Mouse (Mus musculus): ENCODE measurements around the gene Dqx1. TPM values are rescaled to one million over a fixed set of nuclear protein-coding genes. Genes with fewer than 3 reads are reported as not detected.

Dqx1 gene
- polyA plus RNA-seq, 1 experiment from 2014 or later, result 1.4 TPM

DNA sequence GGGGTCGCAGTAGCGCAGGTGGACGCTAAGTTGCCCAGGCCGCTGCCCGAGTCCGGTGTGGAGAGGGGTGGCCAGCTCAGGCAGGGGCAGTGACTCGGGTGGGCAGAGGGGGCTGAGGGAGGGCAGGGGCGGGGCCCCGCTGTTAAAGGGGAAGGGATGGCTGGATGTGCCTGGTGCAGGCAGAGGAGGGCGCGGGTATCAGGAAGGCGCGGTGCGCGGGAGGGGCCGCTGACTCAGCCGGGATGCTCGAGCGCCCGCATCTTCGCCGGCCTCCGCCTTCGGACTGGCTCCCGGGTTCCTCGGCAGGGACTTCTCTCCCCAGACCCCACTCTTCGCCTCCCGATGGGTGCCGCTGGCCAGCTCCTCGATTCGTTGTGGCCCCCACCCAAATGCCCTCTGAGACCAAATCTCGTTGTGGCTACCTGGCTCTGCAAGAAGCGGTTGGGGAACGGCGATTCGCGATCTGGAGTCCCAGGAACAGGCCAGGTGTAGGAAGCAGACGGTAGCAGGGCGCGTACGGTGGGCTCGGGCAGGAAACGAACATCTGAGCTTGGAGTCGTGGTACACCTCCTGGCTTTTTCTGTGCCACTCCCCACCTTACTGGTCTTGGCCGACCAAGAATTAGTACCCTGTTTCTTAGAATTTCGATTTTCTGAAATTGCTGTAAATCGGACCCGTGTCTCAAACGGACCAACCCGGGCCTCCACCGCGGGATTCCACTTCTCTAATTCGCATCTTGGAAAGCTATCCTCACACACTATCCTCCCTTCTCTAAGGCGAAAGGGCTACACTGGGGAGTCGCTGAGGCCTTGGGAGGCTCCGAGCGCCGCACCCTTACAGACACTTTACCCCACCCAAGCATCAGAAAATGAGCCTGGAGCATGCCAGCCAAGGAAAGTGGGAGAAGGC lies 12.9 kb downstream of the Dqx1 start:
- peak; percentile 40 for DNase-seq (ENCODE audit: low spot score)

DNA sequence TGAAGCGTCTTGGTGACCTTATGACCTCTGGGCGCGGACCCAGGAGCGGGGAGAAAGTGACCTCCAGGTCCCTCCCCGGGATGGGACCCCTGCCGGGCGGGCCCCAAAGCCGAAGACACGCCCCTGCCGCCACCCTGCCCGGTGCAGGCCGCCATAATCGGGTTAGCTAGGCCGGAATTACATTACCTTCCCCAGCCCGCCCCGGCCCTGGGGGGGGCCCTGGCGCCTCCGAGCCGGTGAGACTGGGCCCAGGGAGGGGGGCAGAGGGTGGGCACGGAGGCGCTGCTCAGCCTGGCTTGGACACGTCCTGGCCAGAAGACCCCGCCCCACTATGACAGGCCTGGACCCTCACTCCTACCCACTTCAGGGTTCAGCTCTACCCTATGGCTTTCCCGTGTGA lies 13.6 kb downstream of the Dqx1 start:
- no peak for DNase-seq (ENCODE audit: low spot score)

DNA sequence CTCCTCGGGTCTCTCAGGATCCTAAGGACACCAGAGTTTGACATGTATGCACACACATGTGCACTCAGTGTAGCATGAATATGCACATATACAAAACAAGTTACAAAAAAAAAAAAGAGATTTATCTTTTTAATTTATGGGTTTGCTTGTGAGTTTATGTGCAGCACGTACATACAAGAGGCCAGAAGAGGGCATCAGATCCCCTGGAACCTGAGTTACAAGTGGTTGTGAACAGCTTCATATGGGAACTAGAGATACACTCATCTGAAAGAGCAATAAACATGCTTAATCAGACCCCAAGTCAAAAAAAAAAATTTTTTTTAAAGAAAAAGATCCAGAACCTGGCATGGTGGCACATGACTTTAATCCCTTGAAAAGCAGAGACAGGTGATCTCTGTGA lies 17.3 kb downstream of the Dqx1 start:
- DNase-seq (ENCODE audit: low spot score), result peak; percentile 49

DNA sequence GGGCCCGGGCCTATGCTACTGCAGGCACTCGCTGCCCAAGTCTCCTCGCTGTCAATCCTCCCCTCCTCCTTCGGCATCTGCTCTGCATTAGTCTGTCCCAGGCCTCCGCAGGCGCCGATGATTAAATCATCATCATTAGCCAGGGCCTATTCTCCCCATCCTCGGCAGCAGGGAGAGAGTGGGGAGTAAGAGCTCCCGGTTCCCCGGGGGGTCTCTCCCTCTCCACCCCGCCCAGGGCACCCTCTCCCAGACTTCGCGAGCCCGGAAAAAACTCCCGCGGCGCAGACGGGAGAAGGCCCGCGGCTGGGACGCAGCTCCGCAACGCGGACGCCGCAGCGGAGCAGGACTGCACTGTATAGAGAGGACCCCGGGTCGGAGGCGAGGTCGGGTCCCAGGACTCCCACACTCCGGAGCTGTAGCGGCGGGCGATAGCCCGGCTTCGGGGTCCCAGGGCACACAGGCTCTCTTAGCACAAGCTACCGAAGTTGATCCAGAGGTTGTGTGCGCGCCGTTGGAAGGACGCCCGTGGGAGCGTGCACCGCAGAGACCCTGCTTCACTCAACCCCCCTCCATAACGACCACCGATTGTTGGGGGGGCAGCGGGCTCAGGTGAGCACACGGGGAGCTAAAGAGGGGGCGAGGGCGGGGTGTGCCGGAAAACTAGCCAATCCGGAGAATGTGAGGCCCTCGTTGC lies 20.1 kb downstream of the Dqx1 start, which contains the start of gene Pcgf1:
Pcgf1 (plus strand) TSS at position 240 of the 694 bp plus-strand sequence.
- DNase-seq (ENCODE audit: low spot score), result no peak

DNA sequence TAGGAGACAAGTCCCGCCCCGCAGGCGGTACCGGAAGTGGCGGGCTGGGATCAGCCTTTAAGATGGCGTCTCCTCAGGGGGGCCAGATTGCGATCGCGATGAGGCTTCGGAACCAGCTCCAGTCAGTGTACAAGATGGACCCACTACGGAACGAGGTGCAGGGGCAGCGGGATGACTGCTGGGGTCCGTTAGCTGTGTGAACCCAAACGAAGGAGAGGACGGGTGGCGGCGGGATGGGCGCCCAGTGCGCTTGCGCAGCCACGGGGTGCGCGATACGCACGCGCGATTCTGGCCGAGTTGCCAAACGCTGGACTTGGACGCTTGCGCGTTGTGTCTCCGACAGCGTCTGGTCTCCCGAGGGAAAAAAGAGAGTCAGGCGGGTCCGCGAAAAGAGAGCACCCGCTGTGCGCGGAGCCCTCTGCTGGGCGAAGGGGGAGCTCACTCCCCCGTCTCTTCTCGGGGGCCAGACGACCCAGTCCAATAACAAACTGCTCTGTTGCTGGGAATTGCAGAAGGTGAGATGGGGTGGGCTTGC lies 20.7 kb downstream of the Dqx1 start:
- peak; percentile 99 for DNase-seq (ENCODE audit: low spot score)

DNA sequence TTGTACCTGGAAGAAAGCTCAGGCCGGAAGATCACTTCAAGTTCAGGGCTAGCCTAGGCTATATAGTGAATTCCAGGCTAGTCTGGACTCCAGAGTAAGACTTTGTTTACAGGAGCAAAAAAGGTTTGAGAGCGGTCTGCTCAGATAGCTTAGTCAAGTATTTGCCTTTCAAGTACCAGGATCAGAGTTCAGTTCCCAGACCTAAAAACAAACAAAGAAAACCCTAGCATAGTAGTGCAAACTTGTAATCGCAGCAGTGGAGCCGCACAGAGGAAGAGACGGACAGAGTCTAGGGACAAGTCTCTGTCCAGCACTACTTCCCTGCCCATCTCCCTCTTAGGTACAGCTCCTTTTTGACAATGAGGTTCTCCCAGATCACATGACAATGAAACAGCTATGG lies 22.6 kb downstream of the Dqx1 start:
- no peak for DNase-seq (ENCODE audit: low spot score)

DNA sequence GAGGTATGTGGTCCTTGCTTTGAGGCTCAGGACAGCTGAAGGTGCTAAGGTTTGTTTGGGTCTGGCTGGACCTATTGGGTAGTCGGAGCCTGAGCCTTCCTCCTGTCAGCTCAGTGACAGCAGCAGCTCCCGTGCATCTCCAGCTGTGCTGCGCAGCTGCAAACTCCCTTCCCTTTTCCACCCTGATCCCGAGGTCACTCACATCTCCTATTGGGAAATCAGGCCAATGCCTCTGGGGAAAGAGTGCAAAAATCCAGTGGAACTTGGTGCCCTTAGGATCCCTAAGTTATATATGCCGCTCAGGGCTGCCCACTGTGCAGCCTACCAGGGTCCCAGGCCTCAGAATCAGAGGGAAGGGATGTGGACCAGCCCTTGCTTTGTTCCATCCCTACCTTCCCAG lies 25.9 kb downstream of the Dqx1 start:
- DNase-seq (ENCODE audit: low spot score), result no peak

DNA sequence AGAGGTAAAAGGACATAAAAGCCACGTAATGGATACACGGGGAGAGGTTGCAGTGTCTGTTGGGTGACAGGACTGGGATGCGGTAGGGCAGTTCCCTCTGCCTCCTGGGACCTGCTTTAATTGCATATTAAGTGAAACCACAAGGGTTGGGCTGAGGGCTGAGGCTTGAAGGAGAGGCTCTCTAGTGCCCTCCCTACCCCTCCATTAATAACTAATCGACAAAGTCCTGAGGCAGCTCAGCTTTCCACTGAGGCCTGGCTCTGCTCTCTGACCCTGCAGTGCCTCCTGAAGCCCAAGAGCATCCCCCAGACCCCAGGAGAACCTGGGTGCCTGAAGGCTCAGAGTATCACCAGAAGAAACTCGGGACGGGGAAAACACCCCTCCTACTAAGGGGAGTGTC lies 26.8 kb downstream of the Dqx1 start:
- DNase-seq (ENCODE audit: low spot score), result no peak

DNA sequence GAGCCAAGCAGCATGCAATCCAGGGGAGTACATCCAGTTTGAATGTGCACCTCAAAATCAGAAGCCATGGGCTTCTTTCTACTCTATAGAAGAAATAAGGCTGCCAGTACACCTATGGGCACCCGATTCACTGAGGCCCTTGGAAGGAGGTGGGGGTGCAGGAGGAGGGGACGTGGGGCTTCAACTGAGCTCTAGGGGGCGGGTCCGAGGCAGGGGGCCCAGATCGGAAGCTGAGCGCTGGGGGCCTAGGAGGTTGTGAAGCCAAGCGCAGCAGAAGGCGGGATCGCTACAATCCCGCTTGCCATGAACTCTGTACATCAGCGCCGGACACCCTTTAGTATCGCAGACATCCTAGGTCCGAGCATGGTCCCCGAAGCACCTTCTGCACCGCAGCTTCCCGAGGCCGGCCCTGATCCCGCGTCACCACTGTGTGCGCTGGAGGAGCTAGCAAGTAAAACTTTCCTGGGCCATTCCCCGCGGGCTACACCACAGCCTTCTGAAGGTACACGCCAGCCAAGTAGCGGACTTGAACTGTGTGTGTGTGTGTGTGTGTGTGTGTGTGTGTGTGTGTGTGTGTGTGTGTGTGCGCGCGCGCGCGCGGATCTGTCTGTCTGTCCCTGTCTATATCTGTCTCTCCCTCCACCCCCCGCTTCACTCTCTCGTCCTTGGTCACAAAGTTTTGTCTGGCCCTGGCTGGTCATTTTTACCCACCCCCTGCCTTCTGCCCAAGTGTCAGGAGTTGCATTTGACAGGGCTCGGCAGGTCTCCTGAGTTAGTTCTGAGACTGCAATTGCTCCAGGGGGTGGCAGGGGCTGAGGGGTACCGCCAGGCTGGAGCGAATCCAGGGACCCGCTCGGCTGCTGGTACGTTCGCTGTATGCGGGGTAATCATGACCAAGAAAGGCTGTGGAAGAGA lies 28.7 kb downstream of the Dqx1 start, which contains the start of gene Lbx2:
Lbx2 (plus strand) TSS at position 247 of the 915 bp plus-strand sequence.
- DNase-seq (ENCODE audit: low spot score), result no peak

DNA sequence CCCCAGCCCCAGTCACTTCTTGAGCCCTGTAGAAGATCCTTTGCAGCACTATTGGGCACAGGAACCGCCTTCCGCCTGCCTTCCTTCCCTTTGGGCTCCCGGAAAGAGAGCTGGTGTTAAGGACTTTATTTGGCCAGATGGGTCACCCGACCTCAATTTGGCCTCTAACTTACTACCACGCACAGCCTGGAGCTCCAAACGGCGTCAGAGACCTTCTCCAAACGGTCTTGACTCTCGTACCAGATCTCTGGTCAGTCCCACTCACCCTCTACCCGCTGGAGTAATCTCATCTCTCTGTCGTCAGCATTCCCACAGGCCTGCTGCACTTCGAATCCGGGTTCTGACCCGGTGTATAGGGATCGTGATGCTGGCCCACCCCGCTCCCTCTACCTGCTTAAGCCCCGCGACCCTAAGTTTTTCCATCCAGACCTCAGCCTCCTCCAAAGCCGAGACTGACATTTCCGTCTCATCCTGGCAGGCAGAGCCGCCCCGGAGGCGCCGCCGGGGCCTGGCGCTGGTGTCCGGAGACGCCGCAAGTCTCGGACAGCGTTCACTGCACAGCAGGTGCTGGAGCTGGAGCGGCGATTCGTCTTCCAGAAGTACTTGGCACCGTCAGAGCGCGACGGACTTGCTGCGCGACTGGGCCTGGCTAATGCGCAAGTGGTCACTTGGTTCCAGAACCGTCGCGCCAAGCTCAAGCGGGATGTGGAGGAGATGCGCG lies 29.7 kb downstream of the Dqx1 start:
- DNase-seq (ENCODE audit: low spot score), result no peak

DNA sequence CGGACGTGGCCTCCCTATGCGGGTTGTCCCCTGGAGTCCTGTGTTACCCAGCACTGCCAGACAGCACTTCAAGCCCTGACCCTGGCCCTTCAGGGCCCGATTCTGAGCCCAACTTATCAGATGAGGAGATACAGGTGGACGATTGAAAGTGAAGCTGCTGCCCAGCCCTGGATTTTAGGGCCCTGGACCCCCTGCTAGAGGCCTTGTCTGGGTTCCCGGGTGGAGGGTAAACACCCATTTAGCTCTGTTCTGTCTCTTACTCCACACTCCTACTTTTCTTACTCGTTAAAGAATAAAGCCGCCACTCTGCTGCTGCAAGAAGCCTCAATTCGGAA lies 30.2 kb downstream of the Dqx1 start:
- DNase-seq (ENCODE audit: low spot score), result no peak

DNA sequence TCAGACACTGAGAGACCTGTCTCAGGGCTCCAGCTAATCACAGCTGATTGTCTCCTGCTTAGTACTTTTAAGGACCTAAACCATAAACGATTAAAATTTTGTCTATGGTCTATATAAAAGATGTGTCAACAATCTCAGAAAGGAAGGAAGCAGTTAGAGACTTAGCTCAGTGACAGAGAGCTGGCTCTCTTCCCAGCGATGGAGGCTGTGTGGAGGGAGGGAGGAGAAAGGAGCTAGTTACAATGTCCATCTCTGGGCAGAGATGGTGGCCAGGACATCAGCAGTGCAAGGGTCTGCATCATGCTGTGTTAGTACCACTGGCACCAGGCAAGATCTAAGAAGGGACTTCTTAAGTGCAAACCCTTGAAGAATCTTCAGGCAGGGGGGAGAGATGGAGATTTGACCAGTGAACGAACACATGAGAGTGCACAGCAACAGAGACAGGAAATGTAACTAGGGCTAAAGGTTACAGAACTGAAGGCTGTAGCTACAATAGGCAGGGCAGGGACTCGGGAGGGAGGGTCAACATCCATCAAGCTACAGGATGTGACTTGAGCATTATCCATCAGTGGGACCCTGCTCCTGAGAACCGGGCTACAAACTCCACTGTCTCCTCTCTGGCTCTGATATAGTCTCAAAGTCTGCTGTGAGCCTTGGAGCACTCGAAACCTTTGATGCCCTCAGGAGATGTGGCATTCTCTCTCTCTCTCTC lies 34.9 kb downstream of the Dqx1 start:
- no peak for DNase-seq (ENCODE audit: low spot score)

DNA sequence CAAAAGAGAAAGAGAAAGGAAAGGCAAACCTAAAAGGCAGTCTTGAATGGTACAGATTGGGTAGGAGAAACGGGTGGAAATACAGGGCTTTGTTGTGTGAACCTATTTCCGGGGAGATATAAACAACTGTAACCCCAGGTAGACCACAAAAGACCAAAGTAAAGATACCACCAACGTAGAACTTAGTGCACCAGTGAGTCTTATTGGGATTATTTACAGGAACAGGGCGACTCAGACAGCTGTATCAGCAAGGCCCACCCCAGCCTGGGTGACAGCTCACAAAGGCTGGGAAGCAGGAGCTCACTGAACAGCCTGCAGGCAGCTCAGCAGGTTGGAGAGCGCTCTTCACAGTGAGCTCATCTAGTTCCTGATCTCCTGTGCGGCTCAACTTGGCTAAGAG lies 38.3 kb downstream of the Dqx1 start:
- peak; percentile 83 for DNase-seq (ENCODE audit: low spot score)

DNA sequence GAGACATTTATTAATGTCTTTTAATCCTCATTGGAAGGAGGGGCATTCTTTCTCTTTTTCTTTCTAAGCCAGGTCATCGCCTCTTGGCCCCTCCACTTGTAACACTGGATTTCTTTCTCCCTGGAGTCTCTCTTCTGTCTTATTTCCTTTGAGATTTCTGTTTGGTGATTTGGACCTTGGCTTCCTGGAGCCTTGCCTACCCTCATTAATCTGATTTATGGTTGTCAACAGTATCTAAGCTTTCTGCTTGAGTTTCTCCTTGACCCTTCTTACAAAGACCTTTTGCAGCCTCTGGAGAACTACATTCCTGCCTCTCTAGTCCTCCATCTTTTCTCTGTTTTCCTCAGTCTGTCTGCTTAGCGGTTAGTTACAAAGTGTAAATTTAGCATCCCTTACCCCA lies 40.8 kb downstream of the Dqx1 start:
- DNase-seq (ENCODE audit: low spot score), result no peak

DNA sequence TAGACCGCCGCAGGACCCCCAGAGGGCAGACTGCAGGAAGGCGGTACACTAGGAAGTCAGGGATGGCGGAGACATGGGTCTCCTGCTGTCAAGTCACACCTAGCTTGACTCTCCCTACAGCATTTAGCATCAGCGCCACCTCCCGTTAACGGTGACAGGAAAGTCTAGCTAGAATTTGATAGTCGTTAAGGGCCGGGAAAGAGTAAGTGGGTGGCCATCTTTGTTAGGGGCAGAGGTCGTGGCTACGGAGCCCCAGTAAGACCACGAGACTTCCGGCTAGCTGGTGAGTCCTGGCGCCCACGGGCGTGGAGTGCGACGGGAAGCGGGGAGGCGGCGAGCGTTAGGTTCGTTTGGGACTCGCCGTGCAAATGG lies 43.7 kb downstream of the Dqx1 start, which contains the start of the genes Ccdc142 and Gm42688:
Ccdc142 (plus strand) TSS at position 286 of the 372 bp plus-strand sequence.
Gm42688 (plus strand) TSS at position 302 of the 372 bp plus-strand sequence.
- peak; percentile 92 for DNase-seq (ENCODE audit: low spot score)

DNA sequence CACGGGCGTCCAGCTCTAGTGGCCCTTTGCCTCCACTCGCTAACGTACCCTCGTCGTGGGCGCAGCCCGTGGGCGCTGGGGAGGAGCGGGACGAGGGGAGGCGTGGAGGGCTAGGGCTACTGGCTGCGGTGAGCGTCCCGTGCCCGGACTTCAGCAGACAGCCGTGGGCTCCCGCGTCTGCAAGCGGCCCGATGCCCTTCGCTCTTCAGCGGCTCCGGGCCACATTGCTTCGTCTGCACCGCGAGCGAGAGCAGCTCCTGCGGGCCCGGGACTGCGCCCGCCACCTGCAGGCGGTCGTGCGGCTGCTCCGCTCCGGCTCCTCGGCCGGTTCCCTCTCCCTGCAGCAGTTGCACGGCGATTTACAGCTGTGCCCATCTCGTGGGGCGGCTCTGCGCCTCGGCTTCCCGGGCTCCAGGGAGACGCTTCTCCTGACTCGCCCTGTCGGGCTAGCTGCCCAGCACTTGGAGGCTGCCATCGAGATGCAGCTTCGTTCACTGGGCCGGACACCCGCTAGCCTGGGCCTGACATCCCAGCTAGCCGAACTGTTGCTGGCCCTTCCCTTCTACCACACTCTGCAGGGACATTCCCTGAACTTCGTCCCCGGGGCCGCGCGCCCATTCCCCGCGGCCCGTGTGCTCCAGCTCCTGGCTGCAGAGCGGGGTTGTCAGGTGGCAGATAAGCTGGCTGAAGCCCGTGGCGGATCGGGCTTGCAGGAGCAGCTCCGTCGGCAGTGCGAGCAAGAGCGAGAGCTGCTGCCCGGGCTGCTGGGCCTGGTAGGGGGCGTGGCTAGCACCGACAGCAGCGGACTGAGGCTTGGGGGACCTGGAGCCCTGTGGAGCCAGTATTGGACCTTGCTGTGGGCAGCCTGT lies 44.3 kb downstream of the Dqx1 start:
- peak; percentile 81 for DNase-seq (ENCODE audit: low spot score)

DNA sequence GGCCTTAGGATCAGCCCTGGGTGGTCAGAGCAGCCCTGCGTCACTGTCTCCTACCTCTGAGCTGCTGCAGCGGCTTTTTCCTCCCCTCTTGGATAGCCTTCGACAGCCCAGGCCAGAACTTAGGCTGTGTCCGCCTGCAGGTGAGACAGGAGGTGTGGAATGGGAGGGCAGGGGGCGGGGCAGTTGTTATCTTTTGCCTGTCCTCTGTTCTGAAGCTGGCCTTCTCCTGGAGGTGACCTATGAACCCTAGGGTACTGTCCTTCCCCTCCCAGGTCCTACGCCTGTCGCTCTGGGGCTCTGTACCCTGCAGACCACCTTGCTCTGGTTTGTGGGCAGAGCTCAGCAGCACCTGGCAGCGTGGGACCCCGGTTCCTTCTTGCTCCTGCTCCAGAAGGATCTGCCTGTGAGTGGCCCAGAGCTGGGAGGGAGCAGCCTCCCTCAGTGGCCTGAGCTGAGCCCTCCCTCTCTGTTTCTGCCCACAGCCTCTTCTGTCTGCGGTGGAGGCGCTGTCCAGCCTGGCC lies 45.5 kb downstream of the Dqx1 start:
- no peak for DNase-seq (ENCODE audit: low spot score)

DNA sequence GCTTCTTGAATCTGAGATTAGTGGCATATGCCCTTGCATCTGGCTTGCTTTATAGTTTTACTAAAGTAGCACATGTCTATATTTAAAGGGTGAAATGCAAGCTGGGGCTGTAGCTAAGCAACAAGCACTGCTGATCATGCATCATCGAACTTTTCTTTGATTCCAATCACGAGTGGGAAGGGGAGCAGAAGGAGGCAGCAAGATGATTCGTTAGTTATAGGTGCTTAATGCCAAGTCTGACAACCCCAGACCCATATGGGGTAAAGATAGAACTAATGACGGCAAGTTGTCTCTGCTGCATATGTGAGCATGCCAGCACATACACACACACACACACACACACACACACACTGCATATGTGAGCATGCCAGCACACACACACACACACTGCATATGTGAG lies 46.5 kb downstream of the Dqx1 start:
- DNase-seq (ENCODE audit: low spot score), result no peak

All from thymus, postnatal 0 days (tissue).